Mouse (Mus musculus) adrenal gland, adult 8-10 months (tissue): Measurements from ENCODE around the gene Gm20458. TPM values are rescaled to one million over a fixed set of nuclear protein-coding genes. Genes with fewer than 3 reads are reported as not detected.

ENCODE experiments used
- DNase-seq: peaks from one replicate; pipeline ENCODE4 v3.0.0; 2022
- total RNA-seq, 4 experiments: library from RNA; stranded (reverse); gene quantifications; 2 replicates each; pipeline ENCODE4 v1.2.4; 2022

The Gm20458 gene
- total RNA-seq, 4 experiments from 2014 or later, result 2.3 to 7.3 (median 4.6) TPM; not detected in 1

- no peak for DNase-seq
Measured at GRCm38 (mm10) chr2:164504919-164505318, 44.2 kb downstream of the Gm20458 start.

DNA sequence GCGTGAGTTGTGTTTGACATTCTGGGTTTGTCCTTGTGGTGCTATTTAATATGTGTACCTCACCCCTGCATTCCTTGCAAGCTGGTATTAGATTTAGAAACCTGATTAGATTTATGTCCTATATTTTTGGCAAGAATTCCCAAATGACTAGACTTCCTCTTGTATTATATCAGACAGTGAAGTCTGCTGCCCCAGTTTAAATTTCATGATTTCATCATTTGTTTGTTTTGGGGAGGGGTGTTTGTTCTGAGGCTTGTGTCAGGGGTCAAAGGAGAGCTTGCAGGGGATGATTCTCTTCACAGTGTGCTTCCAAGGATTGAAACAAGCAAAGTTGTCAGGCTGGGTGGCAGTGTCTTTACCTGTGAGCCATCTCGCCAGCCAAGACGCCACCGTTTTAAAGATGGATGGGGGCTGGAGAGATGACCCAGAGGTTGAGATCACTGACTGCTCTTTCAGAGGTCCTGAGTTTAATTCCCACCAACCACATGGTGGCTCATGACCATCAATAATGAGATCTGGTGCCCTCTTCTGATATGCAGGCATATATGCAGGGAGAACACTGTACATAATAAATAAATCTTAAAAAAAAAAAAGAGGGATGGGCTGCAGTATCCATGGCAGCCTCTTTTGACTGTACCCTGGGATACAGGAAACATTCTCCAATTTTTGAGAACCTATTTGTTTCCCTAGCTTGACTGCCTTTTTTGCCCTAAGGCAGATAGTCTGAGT lies 45.0 kb downstream of the Gm20458 start:
- DNase-seq, result no peak

DNA sequence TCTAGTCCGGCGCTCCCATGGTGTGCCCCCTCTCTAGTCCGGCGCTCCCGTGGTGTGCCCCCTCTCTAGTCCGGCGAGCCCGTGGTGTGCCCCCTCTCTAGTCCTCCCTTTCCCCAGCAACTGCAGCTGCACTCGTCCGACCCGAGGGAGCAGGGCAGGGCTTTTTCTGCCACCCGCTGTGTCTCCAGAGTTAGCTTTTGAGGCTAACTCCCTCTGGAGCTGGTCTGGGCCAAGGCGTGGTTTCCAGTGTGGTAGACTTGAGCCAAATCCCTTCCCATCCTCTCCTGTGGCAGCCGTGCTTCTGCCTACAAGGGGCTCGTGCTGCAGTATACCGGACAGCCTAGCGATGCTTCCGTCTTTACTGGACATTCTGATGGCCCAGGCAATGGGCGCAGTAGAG lies 47.0 kb downstream of the Gm20458 start:
- DNase-seq, result no peak

GRCm38 (mm10) chr2:164510621-164511190 lies 49.9 kb downstream of the Gm20458 start:
- DNase-seq, result no peak

DNA sequence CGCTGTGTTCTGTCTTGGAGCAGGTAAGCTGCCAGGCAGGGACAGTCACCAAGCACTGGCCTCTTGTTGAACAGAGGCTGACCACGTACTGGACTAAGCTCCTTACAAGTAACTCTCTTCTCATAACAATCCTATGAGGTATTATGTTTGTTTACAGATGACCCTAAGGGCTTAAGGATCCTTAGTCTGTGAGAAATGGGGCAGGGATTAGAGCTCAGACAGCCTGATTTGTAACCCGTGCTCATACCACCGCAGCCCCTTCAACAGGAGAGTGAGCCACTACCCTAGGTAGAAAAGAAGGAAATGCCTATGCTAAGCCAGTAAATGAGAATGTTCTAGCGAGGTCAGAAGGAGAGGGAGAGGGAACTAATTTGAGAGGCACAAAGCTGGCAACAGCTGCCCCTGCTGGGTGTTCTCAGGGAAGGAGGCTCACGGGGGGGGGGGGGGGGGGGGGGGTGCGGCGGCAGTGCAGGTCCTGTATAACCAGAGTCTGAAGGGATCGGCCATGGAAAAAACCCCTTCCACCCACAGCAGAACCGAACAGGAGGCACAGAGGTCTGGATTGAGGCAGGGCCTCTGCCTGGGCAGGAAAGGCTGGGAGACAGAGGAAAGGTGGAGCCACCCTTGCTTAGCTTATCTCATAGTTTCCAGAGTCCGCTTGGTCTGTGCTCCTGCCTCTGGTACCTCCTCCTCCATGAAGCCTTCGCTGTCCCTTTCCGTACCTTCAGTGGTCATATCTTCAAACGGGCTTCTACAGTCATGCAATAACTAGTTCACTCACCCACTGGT lies 51.5 kb downstream of the Gm20458 start:
- no peak for DNase-seq

DNA sequence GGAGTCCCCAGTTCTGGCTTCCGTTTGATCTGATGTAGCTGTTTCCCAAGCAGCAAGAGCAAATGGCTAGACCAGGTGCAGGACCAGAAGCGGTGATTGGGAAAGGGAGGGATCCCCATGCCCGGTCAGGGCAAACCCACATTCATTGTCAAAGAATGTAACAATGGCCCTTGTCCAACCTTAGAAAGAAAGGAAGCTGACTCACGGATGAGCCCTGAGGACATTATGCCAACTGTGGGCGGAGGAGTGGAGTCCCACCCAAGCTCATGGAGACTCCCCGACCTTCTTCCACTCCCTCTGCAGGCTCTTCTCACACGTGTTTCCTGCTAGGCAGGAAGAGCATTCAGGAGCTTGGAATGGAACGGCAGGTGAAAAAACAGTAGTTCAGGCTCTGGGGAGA lies 52.6 kb downstream of the Gm20458 start:
- DNase-seq, result peak; percentile 55

DNA sequence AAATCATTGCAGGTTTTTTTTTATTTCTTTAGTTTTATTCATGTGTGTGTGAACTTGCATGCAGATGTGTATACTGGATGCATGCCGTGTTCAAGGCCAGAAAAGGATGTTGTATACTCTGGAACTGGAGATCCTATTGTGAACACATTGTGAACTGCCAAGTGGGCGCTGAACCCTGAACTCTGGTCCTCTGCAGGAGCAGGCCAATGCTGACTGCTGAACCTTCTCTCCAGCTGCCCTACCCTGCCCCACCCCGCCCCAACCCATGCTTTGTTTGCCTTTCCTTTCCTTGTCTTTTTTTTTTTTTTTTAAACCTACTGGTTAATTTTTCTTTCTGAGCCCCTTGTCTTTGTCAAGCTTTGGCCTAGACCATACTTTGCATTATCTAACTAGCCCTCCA lies 54.1 kb downstream of the Gm20458 start:
- DNase-seq, result no peak

- DNase-seq, result no peak
Measured at GRCm38 (mm10) chr2:164515897-164516296, 55.1 kb downstream of the Gm20458 start.

DNA sequence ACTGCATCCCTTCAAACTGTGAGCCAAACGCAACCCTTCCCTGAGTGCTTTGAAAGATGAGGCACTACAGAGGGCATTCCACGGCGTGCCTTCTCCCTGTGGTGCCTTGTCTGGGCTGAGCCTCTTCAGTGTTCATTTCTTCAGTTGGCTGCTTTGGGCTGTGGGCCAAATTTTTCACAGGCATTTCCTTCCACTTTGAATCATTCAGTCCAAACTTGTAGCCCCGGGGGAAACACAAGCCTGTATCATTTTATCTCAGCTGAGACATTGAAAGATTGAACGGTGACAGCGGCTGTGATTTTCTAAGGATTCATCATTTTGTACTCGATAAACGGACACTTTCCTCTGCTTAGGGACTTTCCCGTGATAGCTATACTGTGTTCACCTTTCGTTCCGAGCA lies 55.8 kb downstream of the Gm20458 start:
- DNase-seq, result no peak

DNA sequence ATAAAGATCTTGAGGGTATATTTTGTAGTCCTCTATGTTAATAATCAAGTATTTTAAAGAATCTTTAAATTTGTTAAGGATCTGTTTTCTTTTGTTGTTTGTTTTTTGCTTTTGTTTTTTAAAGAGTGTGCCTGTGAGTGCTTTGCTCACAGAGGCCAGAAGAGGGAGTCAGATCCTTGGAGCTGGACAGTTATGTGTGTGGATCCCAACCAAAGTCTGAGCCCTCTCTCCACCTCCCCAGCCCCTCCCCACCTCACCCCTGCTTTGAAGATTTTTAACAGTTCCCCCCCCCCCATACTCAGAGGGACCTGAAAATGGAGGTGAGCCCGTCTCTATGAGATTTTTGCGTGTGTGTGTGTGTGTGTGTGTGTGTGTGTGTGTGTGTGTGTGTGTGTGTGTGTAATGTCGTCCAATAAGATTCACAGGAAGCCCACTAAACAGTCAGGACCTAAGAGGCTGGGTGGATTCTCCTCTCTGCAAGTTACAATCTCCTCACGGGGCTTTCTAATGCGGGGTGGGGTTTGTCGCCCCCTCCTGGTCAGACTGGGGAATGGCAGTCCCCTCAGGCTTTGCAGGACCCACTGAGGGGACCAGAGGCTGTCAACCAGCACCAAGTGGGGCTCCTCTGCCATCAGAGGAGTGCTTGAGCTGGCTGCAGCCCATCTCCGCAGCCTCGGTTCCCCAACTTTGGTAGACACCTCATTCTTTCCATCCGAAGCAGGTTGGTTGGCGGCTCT lies 56.9 kb downstream of the Gm20458 start:
- peak; percentile 34 for DNase-seq

DNA sequence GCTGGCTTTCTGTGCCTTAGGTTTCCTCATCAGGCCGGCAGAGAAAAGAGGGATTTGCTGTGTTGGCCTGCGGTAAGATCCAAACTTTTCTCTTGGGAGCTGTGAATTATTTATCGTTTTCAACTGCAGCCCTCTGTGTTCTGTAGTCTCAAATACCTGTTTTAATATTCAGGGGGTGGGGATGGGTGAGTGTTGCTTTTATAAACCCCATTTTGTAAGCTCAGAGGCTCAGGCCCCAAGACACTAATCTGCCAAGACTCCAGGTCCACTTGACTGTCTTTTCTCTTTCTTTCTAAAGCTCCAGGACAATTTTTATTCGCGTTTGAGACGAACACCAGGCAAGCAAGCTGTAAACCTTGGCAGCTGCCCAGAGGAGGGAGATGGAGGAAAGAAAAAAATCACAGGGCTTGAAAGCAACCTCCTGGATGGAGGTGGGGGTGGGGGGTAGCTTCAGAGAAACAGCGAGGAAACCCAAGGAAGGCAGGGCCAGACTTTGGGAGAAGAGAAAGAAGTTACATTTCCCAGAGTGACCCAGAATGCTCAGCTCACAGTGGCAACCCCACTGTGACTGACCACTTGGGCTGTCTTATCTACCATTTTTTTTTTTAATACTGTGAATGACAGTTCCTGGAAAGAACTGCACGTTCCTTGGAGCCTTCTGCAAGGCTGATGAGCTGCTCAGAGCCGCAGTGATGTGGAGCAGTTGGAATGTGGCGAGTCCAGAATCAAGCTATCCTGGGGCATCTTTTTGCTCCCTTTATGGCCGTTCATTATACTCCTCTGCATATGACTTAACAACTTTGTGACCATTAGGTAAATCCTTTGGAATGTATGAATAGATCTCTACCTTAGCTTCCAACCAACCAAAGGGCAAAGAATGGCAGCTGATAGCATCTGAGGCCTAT lies 57.8 kb downstream of the Gm20458 start:
- DNase-seq, result no peak

DNA sequence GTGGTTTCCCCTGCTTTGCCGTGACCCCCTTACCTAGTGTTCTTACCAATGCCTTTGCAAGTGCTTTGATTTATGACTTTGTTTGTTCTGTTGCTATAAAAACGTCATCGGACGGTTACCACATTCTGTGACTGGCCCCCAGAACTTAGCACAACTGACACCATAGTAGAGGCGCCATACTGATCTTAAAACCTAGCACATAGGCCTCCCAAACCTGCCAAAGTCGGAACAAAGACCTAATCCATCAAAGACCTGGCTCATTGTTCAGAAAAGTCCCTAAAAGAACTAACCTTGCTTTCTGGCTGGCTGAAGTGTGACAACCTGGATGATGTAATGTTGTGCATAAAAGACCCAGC lies 58.4 kb downstream of the Gm20458 start:
- no peak for DNase-seq

DNA sequence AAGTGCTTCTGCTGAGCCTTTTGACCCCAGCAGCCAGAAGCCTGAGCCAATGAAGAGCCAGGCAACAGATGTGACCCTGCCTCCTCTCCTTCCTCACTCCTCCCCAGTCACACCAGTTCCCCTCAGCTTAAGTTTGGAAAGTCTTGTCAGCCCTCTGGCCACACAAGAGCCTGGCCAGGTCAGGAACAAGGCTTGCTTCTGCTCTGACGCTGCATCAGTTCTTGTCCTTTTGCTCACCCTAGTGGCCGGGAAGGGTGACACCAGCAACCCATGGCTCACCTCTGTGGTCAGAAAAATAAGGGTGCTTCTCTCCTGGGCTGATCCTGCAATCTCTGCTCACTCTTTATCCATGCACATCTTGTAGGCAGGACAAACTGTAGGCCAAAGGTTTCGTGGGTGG lies 60.0 kb downstream of the Gm20458 start:
- DNase-seq, result peak; percentile 43

DNA sequence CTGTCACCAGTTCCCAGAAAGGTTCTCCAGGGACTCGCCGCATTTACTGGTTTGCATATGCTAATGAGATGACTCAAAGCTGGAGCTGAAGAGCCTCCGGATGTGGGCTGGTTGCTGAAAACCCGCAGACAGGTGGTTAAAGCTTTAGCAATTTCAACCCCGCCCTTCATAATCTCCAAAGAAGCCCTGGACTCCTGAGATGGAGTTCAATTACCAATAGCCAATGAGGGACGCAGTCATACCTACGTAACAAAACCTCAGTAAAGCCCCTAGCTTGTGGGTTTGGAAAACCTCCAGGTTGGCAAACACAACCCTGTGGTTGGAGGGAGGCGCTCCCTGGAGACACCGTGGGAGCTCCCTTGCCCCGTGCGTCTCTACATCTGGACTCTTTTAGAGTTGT lies 61.1 kb downstream of the Gm20458 start:
- no peak for DNase-seq

DNA sequence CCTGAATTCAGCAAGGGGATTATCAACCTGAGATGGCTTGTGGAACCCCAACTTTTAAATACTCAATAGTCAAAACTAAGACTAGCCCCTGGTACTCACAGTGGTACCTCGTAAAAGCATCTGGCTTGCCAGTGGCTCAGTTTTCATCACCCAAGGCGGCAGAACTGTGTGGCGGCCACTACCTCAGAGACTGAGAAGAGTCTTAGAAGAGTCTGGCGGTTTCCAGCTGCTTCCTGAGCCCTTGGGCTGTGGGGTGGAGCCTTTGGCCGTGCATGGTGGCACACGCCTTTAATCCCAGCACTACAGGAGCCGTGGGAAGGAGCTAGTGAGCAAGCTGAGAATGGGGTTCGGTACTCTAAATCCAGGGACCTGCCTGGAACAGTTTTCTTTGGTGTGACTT lies 61.5 kb downstream of the Gm20458 start:
- DNase-seq, result no peak

GRCm38 (mm10) chr2:164523301-164523773 lies 62.6 kb downstream of the Gm20458 start:
- DNase-seq, result no peak

DNA sequence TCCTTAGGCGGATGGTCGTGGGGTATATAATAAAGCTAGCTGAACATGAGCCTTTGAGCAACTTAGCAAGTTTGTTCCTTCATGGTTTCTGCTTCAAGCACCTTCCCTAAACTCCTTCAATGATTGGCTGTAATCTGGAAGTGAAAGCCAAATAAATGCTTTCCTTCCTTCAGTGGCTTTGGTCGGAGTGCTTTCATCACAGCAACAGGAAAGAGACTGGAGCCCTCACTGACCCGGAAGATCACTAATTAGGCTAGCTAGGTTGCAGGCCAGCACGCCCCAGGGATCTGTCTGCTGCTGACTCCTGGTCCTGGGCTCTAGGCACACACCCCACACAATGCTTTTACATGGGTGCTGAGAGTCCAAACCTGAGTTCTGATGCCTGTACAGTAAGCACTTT lies 67.8 kb downstream of the Gm20458 start:
- no peak for DNase-seq

DNA sequence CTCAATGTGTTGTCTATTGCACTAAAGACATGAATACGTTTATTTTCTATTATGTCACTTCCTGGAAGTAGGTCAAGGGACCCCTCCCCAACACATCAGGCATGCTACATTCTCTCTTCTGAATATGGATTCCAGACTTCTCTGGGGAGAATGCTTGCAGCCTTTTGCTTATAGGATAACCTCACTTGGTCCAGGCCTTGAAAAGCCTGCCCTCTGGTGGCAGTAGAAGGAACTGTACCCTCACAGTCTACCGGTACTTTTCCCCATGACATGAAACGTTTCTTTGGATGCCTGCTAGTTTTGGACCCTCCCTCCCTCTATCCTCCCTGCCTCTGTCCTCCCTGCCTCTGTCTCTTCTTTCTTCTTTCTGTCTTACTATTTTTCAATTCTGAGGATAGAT lies 70.4 kb downstream of the Gm20458 start:
- peak; percentile 32 for DNase-seq

GRCm38 (mm10) chr2:164534315-164534714 lies 73.5 kb downstream of the Gm20458 start:
- DNase-seq, result no peak

GRCm38 (mm10) chr2:164537003-164537402 lies 76.2 kb downstream of the Gm20458 start:
- no peak for DNase-seq
